Mouse (Mus musculus) 3134 (cell line): ENCODE data around the gene Cpeb4.

Experiments
- DNase-seq: peaks from one replicate; pipeline ENCODE4 v3.0.0-alpha.2; 2011; ENCODE audit warnings: low spot score; ENCODE audit not compliant: insufficient read length; ENCODE audit errors: extremely low read depth

Gene Cpeb4

DNA sequence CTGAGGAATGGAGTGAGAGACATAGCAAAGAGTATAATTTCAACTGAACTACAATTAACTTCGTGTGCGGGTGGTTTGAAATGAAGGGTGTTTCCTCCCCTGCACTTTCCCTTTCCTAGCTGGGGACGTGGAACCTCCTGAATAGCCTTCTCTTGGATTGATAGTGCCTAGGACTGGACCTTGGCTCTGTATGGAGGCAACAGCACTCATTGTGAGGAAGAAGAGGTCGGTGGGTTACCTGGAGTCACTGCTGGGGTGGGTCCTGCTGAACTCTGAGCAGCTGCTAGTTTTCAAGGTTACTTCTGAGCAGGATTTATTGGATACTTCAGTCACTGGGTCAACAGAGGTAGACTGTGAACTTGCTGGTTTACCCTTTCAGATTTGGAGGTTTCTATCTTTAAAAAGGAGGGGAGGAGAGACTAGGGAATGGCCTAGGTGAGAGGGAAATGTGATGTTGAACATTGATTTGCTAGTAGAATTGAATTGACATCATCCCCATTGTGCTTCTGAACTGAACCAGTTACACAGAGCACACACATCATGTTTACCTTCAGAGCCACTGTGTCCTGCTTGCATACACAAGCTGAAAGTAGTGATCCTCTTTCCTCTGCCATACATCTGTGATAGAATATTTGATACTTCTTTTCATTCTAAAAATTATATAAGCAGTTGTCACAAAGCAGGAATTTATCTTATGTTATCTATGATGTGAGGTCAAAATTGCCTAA, 24.2 kb downstream of the Cpeb4 start:
- no peak for DNase-seq

DNA sequence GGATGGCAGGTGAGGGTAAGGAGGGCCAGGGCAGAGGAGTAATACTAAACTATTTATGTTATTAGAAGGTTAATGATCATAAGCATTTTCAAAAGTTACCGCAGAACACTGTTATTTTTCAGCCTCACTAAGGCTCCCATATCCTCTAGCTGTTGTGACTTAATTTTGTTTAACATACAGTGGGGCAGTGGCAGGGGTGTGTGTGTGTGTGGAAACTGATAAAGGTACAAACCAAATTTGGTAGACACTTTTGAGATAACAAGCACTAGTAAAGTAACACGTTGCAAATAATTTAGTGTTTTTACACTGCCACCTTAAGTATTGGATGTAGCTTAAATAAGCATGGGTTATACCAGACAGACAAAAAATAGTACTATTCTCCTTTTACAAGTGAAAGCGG, 24.9 kb downstream of the Cpeb4 start:
- no peak for DNase-seq

DNA sequence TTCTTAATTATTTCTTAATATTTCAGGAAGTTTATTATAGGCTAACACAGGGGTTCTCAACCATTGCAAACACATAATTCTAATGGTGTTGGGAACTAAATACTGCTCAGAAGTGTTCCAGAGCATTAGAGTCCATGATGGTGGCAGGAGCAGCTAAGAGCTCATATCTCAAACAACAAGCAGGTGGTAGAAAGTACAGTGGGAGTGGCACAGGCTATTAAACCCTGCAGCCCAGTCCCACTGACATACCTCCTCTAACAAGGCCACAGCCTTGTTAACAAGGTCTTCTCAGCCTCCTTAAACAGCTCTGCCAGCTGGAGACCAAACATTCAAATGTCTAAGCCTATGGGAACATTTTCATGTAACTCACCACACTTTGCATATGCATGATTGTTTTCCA, 27.2 kb downstream of the Cpeb4 start:
- DNase-seq, result no peak

DNA sequence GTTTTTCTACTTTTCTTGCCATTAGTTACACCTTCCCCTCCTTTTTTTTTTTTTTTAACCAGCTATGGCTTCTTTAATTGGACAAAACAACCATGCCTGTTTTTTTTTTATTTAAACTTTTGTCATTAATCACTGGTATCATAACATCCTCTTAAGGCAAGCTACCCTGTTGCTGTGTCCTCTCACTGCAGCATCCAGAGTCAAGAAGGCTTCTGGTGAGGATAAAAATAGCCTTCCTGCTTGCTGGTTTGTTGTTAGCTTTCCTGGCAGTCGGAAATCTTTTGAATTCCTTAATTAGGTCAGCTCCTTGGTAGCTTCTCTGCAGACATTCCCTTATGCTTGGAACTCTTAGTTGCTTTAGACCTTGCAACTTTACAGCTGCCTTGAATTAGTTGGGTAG, 28.7 kb downstream of the Cpeb4 start:
- DNase-seq, result no peak

DNA sequence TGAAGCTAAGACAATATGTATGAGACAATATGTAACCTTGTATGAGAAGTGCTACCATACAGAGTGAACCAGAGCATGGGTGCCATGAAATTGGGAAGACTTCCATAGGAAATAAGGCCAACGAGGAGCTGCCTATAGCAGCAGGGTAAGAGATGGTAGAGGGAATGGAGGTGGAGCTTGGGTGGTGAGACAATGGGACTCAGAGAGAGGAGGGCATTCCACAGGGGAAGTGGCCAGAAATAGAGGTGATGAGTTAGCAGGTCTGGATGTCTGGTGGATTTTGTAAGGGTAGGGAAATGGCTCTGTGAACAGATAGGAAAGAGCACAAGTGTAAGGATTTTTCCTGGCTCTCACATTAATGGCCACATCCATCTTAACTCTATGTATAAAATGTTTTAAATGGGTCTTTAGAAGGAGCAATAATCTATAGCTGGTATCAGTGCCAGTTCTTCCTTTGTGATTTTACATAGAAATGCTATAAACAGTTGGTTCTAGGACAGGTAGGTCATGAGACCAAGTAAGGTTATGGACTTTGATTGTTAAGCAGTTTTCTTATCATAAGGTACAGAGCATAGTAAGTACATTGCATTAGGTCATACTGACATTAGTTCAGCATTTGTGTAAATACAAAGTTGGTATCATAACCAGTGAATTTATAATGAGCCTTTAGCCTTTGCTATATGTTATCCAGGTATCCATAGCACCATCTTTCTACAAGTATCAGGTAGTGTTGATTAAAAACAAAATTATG, 30.4 kb downstream of the Cpeb4 start:
- no peak for DNase-seq

DNA sequence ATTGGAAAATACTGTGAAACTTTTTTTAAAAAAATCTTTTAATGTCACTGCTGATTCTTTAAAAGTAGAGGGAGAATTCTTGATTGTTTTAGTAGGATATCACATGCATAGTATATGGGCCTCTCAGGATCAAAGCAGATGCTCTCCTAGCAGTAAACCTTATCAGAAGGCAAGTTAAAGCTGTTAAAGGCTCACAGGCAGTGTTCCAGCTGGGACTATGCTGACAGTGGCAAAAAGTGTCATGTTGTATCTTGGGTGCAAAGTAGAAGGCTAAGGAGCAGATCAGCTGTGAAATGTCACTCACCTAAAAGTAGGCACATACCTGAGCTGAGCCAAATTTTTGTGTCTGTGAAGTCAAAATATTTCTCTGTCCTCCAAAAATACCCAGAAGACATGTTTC, 34.5 kb downstream of the Cpeb4 start:
- DNase-seq, result no peak

DNA sequence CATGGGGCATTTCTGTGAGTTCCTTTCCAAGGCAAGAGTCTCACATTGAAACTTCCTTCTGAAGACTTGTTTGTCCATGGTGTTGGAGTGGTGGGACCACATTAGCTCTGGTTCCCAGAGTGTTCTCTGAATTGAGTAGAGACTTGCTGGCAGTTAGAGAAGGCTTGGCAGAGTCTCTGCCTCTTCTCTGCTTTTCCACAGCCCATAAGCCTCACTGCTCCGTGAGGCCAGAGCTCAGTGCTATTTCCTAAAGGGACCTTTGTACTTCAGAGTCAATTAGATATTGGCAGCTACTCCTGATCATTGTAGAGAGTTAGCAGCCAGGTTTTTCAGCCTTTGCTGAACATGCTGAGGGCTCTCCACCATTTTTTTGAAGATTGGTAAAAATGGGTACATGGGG, 35.6 kb downstream of the Cpeb4 start:
- no peak for DNase-seq

DNA sequence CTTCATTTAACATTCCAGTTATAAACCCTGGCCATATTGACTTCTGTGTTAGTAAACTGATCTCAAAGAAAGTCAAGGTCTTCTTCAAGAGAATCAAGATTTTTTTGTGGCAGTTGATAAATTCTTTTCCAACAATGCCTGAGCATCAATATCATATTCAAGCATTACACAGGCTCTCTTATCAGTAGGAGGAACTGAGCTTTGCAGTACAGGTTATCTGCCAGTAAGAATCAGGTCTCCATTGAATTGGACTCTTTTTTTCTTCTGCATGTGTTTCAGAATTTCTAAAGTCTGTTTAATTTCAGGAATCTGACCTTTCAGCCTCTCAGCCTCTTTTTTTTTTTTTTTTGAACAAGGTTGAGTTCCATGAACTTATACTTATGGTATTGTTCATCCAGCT, 40.9 kb downstream of the Cpeb4 start:
- no peak for DNase-seq

DNA sequence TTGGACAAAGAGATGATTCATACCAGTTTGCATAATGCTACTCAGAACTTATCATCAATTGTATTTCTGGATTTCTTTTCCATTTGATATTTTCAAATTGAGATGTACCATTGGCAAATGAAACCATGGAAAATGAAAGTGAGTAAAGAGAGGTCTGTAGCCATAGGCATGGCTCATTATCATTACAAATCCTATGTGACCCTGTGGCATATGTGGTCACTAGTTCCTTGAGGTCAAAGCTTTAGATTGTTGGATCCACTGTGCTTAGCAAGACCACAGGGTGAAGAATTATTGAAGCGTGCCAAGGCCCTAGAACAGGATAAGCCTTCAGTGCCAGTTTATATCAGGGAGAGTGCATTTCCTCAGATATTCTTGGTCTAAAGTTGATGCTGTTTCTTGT, 45.8 kb downstream of the Cpeb4 start:
- DNase-seq, result peak; percentile 37

DNA sequence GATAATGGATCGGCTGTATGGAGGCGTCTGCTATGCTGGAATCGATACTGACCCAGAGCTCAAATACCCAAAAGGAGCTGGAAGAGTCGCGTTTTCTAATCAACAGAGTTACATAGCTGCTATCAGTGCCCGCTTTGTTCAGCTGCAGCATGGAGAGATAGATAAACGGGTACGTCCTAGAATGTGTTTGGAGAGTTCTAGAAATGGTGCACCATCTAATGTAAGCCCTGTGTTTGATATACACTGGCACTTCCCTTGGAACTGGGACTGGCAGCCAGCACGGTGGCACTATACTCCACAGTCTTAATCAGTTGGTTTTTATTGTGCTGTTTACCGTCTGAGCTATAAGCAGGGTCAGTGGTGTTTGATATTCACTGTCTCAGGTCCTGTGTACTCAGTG, 58.0 kb downstream of the Cpeb4 start:
- DNase-seq, result no peak

DNA sequence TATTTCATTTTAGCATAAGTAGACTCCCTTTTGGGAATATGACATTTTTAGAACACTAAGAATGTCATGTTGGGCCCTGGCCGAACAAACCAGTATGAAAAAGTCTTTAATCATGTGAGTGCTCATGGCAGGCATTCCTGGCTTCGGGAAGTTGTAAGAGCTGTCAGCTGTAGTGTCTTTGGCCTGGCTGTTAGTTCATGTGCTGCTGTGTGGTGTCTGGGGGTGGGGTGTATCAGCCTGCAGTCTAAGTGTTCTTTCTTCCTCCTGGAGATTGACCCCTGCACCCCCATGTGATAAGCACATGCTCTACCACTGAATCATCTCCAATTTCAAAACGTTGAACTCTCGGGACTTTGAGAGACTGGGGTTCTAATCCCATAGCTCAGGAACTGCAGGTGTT, 63.6 kb downstream of the Cpeb4 start:
- no peak for DNase-seq

DNA sequence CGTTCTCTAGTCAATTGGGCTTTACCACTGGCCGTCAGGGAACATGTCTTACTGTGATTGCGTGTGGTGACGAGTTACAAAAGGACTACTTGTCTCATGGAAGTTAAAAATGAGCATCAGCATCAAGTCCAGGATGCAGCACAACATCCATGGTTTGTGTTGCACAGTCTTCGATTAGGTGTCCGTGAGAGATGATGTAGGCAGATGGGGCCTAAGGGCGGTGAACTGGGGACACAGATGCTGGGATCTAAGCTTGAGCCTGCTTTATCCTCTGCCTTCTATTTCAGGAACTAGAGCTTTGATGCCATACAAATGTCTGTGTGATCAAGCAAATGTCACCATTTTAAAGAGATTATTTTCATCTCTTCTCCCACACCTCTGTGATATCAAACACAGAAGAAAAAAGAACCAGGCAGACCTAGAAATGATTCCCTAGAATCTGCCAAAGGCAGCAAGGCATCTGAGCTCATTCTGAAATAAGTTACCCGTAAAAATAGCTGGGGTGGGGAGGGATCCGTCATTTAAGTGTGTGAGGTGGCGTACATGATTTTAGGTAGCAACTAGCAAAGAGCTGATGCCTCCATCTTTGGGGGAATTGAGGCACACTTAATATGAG, 65.0 kb downstream of the Cpeb4 start:
- no peak for DNase-seq

DNA sequence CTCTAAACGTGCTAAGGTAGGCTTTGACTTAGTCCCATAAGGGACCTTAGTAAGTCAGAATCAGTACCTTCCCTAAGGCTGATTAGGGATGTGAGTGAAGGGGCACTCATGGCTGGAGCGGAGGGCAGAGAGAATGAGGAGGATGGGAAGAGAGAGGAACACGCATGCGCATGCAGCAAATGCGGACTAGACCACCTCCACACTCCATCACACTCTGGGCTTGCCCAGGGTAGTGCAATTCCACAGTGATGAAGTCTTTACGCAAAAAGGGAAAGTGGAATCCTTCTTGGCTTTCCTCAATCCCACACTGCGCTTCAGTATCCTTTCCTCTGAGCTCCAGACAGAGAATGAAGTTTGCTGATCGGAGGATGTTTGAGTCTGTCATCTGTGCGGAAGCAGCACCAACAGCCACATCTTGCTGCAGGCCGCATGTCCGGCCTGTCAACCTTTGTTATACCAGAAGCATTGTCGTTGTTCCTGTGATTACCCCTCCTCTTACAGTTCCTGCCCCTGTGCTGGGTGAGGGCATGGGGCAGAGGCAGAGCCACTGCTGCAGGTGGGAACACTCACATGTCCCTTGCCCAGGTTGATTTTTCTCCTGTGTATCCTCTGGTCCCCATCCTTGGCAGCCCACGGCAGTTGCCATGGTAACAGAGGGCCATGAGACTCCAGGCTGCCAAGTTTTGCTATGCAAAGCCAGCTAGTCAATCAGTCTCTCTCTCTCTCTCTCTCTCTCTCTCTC, 69.1 kb downstream of the Cpeb4 start:
- no peak for DNase-seq

DNA sequence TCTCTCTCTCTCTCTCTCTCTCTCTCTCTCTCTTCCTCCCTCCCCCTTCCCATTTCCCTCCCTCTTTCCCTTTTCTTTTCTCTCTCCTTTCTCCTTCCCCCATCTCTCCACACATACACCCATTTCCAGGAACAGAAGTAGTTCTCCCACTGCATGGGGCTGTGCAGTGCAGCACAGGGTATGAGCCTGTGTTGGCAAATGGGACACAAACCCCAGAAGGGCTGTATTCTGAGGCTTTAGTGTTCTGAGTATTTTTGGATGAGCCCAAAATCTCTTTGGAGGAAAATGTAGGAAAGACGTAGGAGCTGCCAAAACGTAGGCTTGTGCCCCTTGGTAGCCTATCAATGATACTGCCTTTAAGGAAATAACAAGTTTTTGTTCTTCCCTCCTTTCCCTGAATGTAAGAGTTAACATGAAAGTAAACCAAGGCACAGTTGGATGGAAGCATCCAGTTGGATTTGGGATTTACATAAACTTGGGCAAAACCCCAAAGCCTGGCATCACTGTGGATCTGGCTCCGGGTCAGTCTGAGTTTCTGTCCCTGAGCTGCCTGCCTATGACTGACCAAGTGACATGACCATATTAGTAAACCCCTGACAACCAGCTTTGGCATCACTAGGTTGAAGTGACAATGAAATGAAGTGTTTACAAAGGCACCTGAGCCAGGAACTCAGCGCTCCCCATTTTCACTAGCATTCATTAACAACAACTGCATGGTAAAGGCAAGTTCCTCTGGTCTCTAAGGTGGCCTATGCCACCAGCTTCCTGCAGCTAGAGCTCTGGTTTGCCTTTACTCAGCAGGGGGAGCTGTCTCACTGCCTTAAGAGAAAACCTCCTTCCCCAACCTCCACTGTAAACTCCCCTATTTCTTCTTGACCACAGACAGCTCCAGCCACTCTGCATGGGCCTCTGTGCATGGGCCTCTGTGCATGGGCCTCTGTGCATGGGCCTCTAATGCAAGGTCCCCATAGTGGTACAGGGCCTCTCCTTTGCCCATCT, 69.9 kb downstream of the Cpeb4 start:
- DNase-seq, result no peak

DNA sequence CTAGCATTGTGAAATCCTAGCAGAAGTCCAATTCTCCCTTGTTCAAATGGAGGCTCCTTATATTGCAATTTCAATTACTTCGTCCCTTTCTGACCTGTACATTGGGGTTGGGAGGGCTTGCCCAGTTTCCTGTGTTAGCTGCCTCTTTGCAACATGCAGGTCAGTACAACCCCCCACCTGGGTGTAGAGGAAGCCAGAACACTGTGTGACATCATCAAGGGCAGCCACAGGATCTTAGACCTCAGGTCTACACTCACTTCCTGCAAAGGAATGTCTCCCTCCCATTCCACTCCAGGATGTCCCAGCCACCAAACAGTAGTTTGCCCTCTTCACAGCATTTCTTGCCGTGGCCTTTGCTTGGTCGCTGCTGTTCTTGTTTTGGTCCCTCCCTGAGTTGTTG, 73.5 kb downstream of the Cpeb4 start:
- DNase-seq, result no peak

DNA sequence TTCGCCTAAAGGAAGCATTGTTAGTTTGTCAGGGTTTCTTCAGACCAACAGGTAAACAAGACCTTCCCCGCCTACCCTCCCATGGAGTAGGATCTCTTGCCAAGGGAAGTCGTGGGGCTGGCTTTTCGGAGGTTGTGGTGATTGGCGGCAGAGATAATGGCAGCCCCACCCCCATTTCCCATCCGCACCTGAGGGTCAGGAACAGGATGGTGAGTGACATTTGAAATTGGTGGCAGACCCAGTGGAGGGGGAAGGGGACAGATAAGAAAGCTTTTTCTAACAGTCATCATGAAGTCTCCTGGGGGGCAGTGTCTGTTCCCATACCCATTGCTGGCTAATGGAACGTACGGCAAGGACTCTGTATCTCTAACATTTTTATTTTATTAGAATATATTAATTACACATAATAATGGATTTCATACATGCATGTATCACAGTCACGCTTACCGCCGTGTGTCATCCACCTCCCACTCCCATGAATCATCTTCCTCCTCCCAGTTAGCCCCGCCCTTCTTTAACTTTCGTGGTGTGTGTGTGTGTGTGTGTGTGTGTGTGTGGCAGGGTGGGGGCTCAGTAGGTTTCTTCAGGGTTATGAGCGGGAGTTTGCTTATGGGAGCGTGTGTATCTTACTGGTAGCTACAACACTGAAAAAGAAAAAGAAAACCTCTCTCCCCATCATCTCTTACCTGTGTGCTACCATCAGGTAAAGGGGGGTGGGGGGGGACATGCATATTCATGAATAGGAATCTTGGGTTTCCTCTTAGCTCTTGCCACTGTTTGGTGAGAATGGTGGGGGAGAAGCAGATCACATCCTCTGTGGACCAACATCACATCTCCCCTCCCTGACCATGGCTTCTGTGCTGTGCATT, 76.7 kb downstream of the Cpeb4 start:
- DNase-seq, result peak; percentile 19

DNA sequence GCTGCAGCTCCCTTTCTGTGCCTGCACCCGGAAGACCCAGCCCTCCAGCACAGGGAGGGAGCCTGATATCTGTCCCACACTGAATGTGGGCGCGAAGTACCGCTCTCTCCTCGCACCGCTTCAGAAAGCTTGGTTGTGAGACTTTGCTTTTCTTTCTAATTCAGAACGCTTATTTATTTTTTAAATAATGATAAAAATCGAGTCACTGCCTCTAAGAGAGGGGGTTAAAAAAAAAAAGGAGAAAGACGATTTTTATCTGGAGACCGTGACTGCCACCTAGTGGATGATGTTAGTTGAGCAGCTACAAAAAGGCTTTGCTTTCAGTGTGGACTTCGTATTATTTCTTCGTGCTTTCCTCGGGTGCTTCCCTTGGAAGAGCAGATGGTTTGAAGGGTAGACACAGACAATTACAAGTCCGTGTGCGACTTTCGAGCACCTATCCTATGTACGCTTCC, 77.3 kb downstream of the Cpeb4 start:
- peak; percentile 61 for DNase-seq

DNA sequence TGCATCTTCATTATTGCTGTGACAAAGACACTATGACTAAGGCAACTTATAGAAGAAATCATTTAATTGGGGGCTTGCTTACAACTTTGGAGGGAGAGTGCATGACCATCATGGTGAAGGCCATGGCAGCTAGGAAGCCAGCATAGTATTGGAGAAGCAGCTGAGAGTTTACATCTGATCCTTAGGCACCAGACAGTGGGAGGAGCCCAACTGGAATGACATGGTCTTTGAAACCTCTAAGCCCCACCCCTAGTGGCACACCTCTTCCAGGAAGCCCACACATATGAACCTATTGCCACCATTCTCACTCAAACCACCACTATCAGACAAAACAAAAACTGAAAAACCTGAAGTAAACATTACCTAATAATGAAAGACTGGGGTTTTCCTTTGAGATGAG, 88.1 kb downstream of the Cpeb4 start:
- DNase-seq, result no peak

DNA sequence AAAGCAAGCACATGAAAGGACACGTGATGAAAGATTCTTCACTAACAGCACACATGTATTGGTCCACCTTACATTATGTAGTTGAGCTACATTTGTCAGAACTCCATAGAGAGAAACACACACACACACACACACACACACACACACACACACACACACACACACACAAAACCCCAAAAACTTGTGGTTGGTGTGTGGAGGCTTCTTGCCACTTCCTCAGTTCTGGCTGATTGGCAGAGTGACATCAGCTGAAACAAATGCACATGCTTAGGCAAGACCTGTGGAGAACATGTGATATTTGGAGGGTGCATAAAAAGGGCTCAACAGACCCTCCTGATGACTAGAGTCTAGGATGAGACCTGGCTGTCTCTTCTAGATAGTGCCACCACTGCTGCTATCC, 92.0 kb downstream of the Cpeb4 start:
- no peak for DNase-seq
